Mouse (Mus musculus): ENCODE measurements at regions not wholly inside any gene's neighbourhood (a gene's known extent, or its start where the extent isn't known, plus 50 kb on each side); places are given as distances from the start of the nearest gene placed in this dataset.
A peak's percentile ranks its signal among the peaks of the same experiment; 100 is the strongest.

DNA sequence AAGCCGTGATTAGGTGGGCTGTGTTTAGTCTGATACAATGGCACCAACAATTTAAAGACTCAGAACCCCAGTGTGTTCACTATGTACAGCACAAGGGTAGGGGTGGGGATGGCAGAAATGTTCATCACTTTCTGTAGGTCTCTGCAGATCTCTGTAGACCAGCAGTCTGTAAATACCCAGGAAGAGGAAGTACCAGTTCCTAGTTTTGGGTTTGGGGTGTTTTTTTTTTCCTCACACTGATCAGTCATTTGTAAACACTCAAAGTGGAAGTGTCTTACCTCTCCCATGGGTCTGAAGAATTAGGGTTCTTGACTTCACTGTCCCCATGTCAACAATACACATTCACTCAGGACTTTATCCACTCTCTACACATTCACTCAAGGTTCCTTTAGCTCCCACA, 75.5 kb upstream of the Acsl1 start:
- no peaks in the 10 kb centered on the region for H3K27me3 ChIP-seq (ENCODE audit: control insufficient read depth in 1 of 2, insufficient read depth in 2 of 2, low read length in 2 of 2)
- no peak overlapping the region for H3K9ac ChIP-seq (ENCODE audit: control insufficient read depth, low read depth, low read length, poor library complexity, severe bottlenecking)
- peak; percentile 43 for DNase-seq (ENCODE audit: low read depth, low spot score)
- no peaks in the 10 kb centered on the region for H3K36me3 ChIP-seq (ENCODE audit: control insufficient read depth in 1 of 2, insufficient read depth in 2 of 2, low read length in 2 of 2)
- H3K4me1 ChIP-seq (ENCODE audit: control insufficient read depth in 1 of 2, insufficient read depth in 2 of 2, low read length in 2 of 2): no peaks in the 10 kb centered on the region
- H3K27ac ChIP-seq (ENCODE audit: control insufficient read depth, low read depth, low read length): no peak overlapping the region
- TF ChIP-seq ETS1 (IDR thresholded peaks at IDR 0.05; ENCODE audit: low read depth, low read length) (no peak), GABPA (IDR thresholded peaks at IDR 0.05; ENCODE audit: low read depth, low read length) (no peak), POLR2AphosphoS5 (IDR thresholded peaks at IDR 0.05; ENCODE audit: borderline replicate concordance, low read depth, low read length) (no peak), EP300 (IDR thresholded peaks at IDR 0.05; ENCODE audit: low read depth in 1 of 2, low read length in 2 of 2) (peak in 1 of 2 experiments; percentile 21; a peak in 1 of 4 replicates), ZNF384 (IDR thresholded peaks at IDR 0.05; ENCODE audit: low read depth, low read length) (peak; percentile 78), MAFK (IDR thresholded peaks at IDR 0.05; ENCODE audit: borderline replicate concordance, low read depth, low read length) (no peak)
- H3K79me2 ChIP-seq (ENCODE audit: control insufficient read depth, insufficient read depth, low read length, poor library complexity): no peaks in the 10 kb centered on the region
- H3K4me3 ChIP-seq (ENCODE audit: control insufficient read depth in 1 of 2, insufficient read depth in 1 of 2, low read depth in 2 of 2, low read length in 2 of 2): no peak overlapping the region
- no peaks in the 10 kb centered on the region for H3K9me3 ChIP-seq (replicated peaks; ENCODE audit: insufficient read depth, low read length)

DNA sequence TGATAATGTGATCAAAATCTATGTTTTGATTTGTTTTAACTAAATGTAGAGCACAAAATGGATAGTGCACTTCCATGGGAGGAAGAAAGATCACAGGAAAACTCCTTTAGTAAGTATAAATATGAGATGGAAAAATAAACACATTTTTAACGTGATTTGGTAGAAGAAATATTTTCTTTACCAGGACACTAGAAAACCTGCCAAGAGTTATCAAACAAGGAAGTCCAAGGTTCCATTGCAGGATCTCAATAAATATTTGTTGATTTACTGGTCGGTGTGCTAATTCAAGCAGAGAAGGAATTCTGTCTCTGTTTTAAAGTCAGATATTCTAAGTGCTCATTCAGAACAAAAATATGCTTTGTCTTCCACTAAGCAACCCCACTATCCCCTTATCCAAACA, 73.8 kb upstream of the Acsl1 start:
- DNase-seq (ENCODE audit: low read depth, low spot score): no peak
- no peak overlapping the region for H3K4me3 ChIP-seq (ENCODE audit: control insufficient read depth in 1 of 2, insufficient read depth in 1 of 2, low read depth in 2 of 2, low read length in 2 of 2)
- TF ChIP-seq BHLHE40 (IDR thresholded peaks at IDR 0.05; ENCODE audit: borderline replicate concordance, low read depth, low read length) (no peak), RCOR1 (IDR thresholded peaks at IDR 0.05; ENCODE audit: low read depth, low read length) (no peak), CHD2 (IDR thresholded peaks at IDR 0.05; ENCODE audit: low read length) (no peak), MYB (IDR thresholded peaks at IDR 0.05; ENCODE audit: low read depth, low read length) (no peak), TCF12 (IDR thresholded peaks at IDR 0.05; ENCODE audit: low read depth, low read length) (no peak), GABPA (IDR thresholded peaks at IDR 0.05; ENCODE audit: low read depth, low read length) (no peak), POLR2AphosphoS2 (IDR thresholded peaks at IDR 0.05; ENCODE audit: low read length) (no peak), E2F4 (IDR thresholded peaks at IDR 0.05; ENCODE audit: borderline replicate concordance, low read depth, low read length) (no peak), ELF1 (IDR thresholded peaks at IDR 0.05; ENCODE audit: low read depth, low read length) (no peak), EP300 (IDR thresholded peaks at IDR 0.05; ENCODE audit: low read depth in 1 of 2, low read length in 2 of 2) (no peak), TAL1 (IDR thresholded peaks at IDR 0.05; ENCODE audit: low read length) (no peak), GATA1 (IDR thresholded peaks at IDR 0.05; ENCODE audit: low read depth, low read length) (no peak), SIN3A (IDR thresholded peaks at IDR 0.05; ENCODE audit: low read length) (no peak), NELFE (IDR thresholded peaks at IDR 0.05; ENCODE audit: low read depth, low read length) (no peak), TBP (IDR thresholded peaks at IDR 0.05; ENCODE audit: low read depth, low read length) (no peak)
- H3K4me1 ChIP-seq (ENCODE audit: control insufficient read depth in 1 of 2, insufficient read depth in 2 of 2, low read length in 2 of 2): no peaks in the 10 kb centered on the region
- no peak overlapping the region for H3K27ac ChIP-seq (ENCODE audit: control insufficient read depth, low read depth, low read length)
- H3K79me2 ChIP-seq (ENCODE audit: control insufficient read depth, insufficient read depth, low read length, poor library complexity): no peaks in the 10 kb centered on the region
- no peaks in the 10 kb centered on the region for H3K27me3 ChIP-seq (ENCODE audit: control insufficient read depth in 1 of 2, insufficient read depth in 2 of 2, low read length in 2 of 2)
- no peaks in the 10 kb centered on the region for H3K36me3 ChIP-seq (ENCODE audit: control insufficient read depth in 1 of 2, insufficient read depth in 2 of 2, low read length in 2 of 2)
- no peaks in the 10 kb centered on the region for H3K9me3 ChIP-seq (replicated peaks; ENCODE audit: insufficient read depth, low read length)
- H3K9ac ChIP-seq (ENCODE audit: control insufficient read depth, low read depth, low read length, poor library complexity, severe bottlenecking): no peak overlapping the region

Data from MEL (cell line).